Mouse (Mus musculus): ENCODE measurements around the gene Grap2.

DNA sequence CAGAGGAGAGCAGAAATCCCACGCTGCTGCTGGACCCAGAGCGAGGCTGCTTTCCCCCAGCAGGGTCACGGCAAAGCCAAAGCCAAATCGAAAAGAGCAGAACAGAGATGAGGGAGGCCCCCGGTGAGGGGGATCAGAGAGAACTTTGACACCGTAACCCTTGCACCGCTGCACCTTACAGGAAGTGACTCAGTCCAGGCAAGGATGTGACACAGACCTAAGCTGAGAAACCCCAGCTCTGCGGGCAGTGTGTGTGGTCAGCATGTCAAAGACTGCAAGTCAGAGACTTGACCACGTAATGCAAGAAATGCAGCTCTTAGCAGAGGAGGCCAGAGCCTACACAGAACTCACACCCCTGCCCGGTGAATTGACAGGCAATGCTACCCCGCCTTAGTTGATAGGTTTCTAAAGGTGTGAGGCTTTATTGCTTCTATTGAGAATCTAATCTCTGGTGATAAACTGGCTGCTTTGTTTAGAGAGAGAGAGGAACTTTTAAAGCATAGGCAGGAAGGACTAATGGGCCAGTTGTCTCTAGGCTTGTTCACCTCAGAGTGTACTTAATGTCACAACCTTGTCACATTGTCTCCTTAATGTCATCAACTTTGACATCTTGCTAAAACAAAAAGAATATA, 66.8 kb downstream of the Grap2 start:
- TF ChIP-seq CTCF (IDR thresholded peaks at IDR 0.05; ENCODE audit: borderline replicate concordance, insufficient read depth, low read depth, low read length) = no peak
- TF ChIP-seq POLR2A (IDR thresholded peaks at IDR 0.05; ENCODE audit: borderline replicate concordance, insufficient read depth, low read length) = no peak
